Mouse (Mus musculus): ENCODE results near the gene Reln. TPM values are rescaled to one million over a fixed set of nuclear protein-coding genes. Genes with fewer than 3 reads are reported as not detected.

Gene Reln
- 0.89 and 1.6 TPM in 2 replicates for polyA plus RNA-seq (2012)

DNA sequence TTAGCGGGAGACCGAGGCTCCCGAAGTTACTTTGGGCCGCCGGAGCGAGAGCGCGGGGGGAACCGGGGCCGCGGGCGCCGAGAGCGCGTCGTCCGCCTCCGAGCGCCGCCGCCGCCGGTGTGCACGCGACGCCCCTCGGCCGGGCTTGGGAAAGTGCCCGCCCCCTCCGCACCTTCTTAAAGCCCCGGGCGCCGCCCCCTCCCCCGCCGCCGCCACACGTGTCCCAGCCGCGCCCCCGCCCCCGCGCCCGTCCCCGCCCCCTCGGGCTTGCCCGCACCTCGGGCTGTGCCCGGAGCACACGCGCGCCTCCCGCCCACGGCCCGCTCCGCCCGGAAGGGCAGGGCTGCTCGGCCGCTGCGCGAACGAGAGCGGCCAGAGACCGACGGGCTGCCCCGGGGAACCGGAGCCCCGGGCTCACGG is at the start of gene Reln:
Reln (minus strand) TSS at position 147 of the 420 bp plus-strand sequence.
- Histone ChIP-seq H3K4me1 (ENCODE audit: control insufficient read depth) (peaks cover 67% of the 10 kb centered on the region), H3K4me3 (replicated peaks) (peak within 1 kb of the TSS; percentile 82), H3K36me3 (ENCODE audit: control insufficient read depth) (peaks cover 11% of the 10 kb centered on the region), H3K9me3 (ENCODE audit: control insufficient read depth, low read length) (peaks cover 15% of the 10 kb centered on the region; the same call in 1 of the 2 replicates), H3K27me3 (ENCODE audit: control insufficient read depth) (peaks cover 71% of the 10 kb centered on the region)
- TF ChIP-seq TAL1 (IDR thresholded peaks at IDR 0.05; ENCODE audit: low read length) = no peak
- no peak for TF ChIP-seq GATA1 (IDR thresholded peaks at IDR 0.05; ENCODE audit: low read length)

DNA sequence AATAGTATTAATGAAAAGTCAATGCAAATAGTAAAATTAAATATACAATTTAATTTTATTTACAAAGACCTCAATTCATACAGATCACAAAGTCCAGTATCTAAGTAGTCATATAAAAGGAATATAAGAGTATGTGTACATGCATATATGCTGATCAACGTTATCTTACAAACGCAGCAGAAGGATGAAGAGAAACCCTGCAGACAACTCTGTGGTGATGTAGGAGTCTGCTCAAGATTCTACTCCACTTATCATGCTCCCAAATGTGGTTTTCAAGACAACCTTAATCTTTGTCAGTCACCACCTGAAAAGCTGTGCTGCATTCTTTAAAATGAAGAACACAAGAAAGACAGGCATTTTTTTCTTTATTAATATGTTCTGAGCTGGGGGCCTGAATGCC is 44.0 kb upstream of the Reln start:
- peaks cover 10% of the 10 kb centered on the region for H3K4me1 ChIP-seq (ENCODE audit: control insufficient read depth)
- H3K4me3 ChIP-seq (replicated peaks) = no peak overlapping the region
- H3K27me3 ChIP-seq (ENCODE audit: control insufficient read depth) = peaks cover 4% of the 10 kb centered on the region
- H3K9me3 ChIP-seq (ENCODE audit: control insufficient read depth, low read length) = no peaks in the 10 kb centered on the region
- H3K36me3 ChIP-seq (ENCODE audit: control insufficient read depth) = no peaks in the 10 kb centered on the region
- TF ChIP-seq GATA1 (IDR thresholded peaks at IDR 0.05; ENCODE audit: low read length) (no peak), TAL1 (IDR thresholded peaks at IDR 0.05; ENCODE audit: low read length) (no peak)

DNA sequence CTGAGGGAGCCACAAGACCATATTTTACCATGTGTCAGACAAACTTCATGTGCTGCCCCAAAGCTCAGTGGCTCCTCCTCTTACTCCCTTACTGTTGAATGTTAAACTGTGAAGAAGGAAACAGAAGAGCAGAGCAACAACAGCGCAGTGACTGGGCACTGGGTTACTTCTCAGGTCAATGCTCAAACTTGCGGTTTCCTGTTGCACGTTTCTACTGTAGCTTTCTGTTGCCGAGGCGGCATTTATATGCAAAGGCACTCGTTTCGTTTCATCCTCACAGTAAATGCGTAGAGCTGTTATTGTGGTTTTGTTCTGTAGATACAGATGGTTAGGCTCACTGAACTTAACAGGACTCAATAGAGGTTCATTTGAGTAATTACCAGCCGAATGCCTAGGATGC is 16.0 kb upstream of the Reln start:
- no peak overlapping the region for H3K4me3 ChIP-seq (replicated peaks)
- no peak for TF ChIP-seq GATA1 (IDR thresholded peaks at IDR 0.05; ENCODE audit: low read length)
- TF ChIP-seq TAL1 (IDR thresholded peaks at IDR 0.05; ENCODE audit: low read length) = no peak
- H3K27me3 ChIP-seq (ENCODE audit: control insufficient read depth) = peaks cover 10% of the 10 kb centered on the region
- no peaks in the 10 kb centered on the region for H3K9me3 ChIP-seq (ENCODE audit: control insufficient read depth, low read length)
- H3K4me1 ChIP-seq (ENCODE audit: control insufficient read depth) = peaks cover 10% of the 10 kb centered on the region
- no peaks in the 10 kb centered on the region for H3K36me3 ChIP-seq (ENCODE audit: control insufficient read depth)

DNA sequence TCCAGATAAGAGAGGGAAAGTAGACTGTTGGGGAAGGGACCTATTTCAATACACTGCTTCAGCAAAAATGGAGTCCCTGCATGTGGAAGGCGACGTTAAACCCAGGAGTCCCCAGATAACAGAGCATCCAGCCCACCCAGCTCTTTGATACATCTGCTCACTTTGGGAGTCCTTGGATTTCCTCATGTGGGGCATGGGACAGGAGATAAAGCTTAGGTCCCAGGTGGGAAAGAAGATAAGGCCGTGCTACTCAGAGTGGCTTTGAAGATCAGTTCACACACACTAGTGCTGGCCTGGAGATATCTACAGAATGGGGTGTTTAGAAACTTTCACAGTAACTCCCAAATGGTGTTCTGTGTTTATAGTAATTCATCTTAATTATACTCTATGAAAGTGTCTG is 3.9 kb upstream of the Reln start:
- Histone ChIP-seq H3K4me1 (ENCODE audit: control insufficient read depth) (peaks cover 85% of the 10 kb centered on the region), H3K4me3 (replicated peaks) (peak overlapping the region; percentile 21)
- TF ChIP-seq GATA1 (IDR thresholded peaks at IDR 0.05; ENCODE audit: low read length) (peak; percentile 99), TAL1 (IDR thresholded peaks at IDR 0.05; ENCODE audit: low read length) (peak; percentile 98)

DNA sequence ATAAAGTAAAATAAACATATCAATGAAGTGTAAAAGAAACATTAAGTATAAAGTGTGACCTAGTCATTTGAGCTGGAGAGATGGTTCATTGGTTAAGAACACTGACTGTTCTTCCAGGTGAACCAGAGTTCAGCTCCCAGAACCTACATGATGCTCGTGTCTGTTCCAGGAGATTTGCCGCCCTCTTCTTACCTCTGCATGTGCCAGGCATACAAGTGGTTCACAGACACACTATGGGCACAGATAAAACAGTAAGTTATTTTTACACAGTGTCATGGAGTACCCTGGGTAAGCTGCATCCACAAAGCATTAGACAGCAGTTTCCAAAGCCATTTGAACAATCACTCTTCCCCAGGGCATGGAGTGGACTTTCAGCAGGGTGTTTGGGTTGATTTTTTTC is 3.2 kb upstream of the Reln start:
- Histone ChIP-seq H3K36me3 (ENCODE audit: control insufficient read depth) (peaks cover 10% of the 10 kb centered on the region), H3K9me3 (ENCODE audit: control insufficient read depth, low read length) (peaks cover 11% of the 10 kb centered on the region; the same call in 1 of the 2 replicates), H3K27me3 (ENCODE audit: control insufficient read depth) (peaks cover 41% of the 10 kb centered on the region), H3K4me3 (replicated peaks) (peak overlapping the region; percentile 16), H3K4me1 (ENCODE audit: control insufficient read depth) (peaks cover 87% of the 10 kb centered on the region)
- TF ChIP-seq TAL1 (IDR thresholded peaks at IDR 0.05; ENCODE audit: low read length) = peak; percentile 27; the same call in 1 of the 3 replicates
- TF ChIP-seq GATA1 (IDR thresholded peaks at IDR 0.05; ENCODE audit: low read length) = no peak

More for the DNA sequence above, 3.9 kb upstream of the Reln start:
- peaks cover 35% of the 10 kb centered on the region for H3K27me3 ChIP-seq (ENCODE audit: control insufficient read depth)
- peaks cover 9% of the 10 kb centered on the region; the same call in 1 of the 2 replicates for H3K9me3 ChIP-seq (ENCODE audit: control insufficient read depth, low read length)
- peaks cover 10% of the 10 kb centered on the region for H3K36me3 ChIP-seq (ENCODE audit: control insufficient read depth)

DNA sequence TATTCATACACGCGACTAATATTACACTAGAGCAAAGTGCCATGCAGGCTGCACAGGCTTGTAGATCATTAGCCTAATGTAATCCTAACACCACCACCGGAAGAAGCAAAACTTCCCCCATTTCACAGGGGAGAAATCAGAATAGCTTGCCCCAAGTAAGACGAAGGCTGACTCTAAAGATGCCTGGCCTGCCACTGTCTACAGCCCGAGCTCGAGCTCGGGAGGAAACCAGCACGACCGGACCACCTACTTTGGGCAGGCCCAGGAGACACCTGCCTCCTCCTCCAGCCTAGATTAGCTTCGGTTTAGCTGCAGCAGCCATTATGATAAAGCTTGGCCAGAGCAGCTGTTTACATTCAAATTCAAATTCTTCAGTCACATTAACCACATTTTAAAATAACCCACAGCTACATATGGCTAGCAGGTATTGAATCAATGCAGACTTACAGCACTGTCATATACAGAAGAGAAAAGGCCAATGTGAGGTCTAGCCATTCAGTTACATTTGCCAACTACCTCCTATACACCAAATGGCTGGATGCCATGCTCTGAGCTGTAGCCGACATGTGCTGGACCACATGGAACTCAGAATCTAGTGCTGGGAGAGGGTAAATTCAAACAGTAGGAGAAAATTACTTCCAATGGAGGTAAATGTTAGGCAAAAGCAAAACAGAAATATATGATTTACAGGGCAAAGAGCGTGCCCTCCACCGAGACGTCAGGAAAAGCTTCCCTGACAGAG is 1.6 kb upstream of the Reln start:
- peak overlapping the region; percentile 82 for H3K4me3 ChIP-seq (replicated peaks)
- H3K27me3 ChIP-seq (ENCODE audit: control insufficient read depth) = peaks cover 56% of the 10 kb centered on the region
- TF ChIP-seq TAL1 (IDR thresholded peaks at IDR 0.05; ENCODE audit: low read length) (no peak), GATA1 (IDR thresholded peaks at IDR 0.05; ENCODE audit: low read length) (no peak)
- peaks cover 15% of the 10 kb centered on the region; the same call in 1 of the 2 replicates for H3K9me3 ChIP-seq (ENCODE audit: control insufficient read depth, low read length)
- H3K4me1 ChIP-seq (ENCODE audit: control insufficient read depth) = peaks cover 82% of the 10 kb centered on the region
- H3K36me3 ChIP-seq (ENCODE audit: control insufficient read depth) = peaks cover 13% of the 10 kb centered on the region

DNA sequence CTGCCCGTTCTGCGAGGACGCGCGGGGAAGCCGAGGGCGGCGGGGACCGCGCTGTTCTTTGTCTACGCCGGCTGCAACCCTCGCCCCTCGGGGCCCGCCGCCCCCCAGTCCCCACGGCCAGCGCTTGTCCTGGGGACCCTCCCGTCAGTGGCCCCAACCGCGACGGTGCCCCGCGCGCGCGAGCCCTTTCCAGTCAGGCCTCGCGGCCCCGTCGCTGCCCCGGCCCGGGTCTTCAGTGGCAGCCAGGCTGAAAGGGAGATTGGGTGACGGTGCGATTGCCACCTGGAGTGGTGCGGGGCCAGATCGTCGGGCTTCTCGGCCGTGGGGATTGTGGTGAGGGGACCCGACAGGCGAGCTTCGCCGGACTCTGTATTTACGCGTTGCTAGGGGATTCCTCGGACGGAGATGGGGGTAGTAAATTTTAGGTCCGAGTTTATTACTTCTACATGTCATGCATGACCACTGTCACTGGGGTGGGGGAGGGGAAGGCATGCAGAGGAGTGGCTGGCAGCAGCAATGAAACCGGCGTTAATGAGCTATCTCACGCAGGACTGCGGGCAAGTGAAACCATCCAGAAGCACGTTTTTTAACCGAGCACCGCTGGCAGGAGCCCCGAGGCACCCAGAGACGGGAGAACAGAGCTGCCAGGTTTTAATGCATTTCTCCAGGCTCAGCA is 612 bp upstream of the Reln start:
- TF ChIP-seq TAL1 (IDR thresholded peaks at IDR 0.05; ENCODE audit: low read length) (no peak), GATA1 (IDR thresholded peaks at IDR 0.05; ENCODE audit: low read length) (no peak)
- Histone ChIP-seq H3K36me3 (ENCODE audit: control insufficient read depth) (peaks cover 12% of the 10 kb centered on the region), H3K4me1 (ENCODE audit: control insufficient read depth) (peaks cover 72% of the 10 kb centered on the region), H3K4me3 (replicated peaks) (peak overlapping the region; percentile 82), H3K9me3 (ENCODE audit: control insufficient read depth, low read length) (peaks cover 15% of the 10 kb centered on the region; the same call in 1 of the 2 replicates), H3K27me3 (ENCODE audit: control insufficient read depth) (peaks cover 66% of the 10 kb centered on the region)

DNA sequence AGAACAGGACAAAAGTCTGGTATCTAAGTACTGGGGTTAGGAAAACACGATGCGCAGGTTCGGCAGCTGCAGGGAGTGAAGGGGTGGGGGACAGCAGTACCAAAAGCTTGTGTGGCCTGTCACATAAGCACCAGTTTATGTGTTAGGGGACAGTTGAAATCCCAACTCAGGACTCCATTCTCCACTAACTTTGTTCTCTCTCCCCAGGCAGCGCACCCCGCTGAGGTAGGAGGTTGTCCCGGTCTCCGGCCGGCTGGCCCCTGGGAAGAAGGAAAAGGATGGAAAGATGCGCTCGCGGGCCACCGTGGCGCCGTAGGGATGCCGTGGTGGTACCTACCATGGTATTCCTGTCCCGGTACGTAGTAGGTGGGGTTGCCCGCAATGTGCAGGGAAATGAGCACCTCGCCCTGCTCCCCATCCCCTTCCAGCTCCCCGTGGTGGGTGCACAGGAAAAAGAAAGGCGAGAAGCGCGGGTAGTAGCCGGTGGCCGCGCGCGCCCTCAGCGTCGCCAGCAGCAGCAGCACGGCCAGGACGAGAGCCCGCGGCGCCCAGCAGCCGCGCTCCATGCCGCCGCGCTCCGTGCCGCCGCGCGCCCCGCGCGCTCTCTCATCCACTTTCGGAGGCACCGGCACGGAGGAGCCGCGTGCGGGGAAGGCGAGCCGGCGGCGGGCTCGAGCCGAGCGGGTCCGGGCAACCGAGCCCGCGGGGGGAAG is 503 bp downstream of the Reln start:
- TF ChIP-seq GATA1 (IDR thresholded peaks at IDR 0.05; ENCODE audit: low read length) (no peak), TAL1 (IDR thresholded peaks at IDR 0.05; ENCODE audit: low read length) (no peak)
- peaks cover 77% of the 10 kb centered on the region for H3K27me3 ChIP-seq (ENCODE audit: control insufficient read depth)
- peaks cover 11% of the 10 kb centered on the region for H3K36me3 ChIP-seq (ENCODE audit: control insufficient read depth)
- H3K4me3 ChIP-seq (replicated peaks) = peak overlapping the region; percentile 82
- H3K9me3 ChIP-seq (ENCODE audit: control insufficient read depth, low read length) = peaks cover 15% of the 10 kb centered on the region; the same call in 1 of the 2 replicates
- H3K4me1 ChIP-seq (ENCODE audit: control insufficient read depth) = peaks cover 63% of the 10 kb centered on the region

DNA sequence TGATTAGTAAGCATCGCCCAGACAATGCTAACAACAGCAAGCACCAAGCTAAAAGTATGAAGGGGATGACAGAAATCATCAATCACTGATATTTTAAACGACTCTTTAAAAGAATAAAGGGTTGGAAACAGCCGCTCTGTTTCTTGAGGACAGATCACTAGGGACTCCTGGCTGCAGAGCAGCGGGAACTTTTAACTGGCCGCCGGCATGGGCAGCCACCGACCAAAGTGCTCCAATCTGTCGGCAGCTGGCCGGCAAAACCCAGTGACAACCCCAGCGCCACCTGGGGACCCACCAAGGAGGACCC is 1.0 kb downstream of the Reln start:
- Histone ChIP-seq H3K27me3 (ENCODE audit: control insufficient read depth) (peaks cover 82% of the 10 kb centered on the region), H3K36me3 (ENCODE audit: control insufficient read depth) (peaks cover 11% of the 10 kb centered on the region), H3K4me1 (ENCODE audit: control insufficient read depth) (peaks cover 58% of the 10 kb centered on the region), H3K4me3 (replicated peaks) (peak overlapping the region; percentile 82), H3K9me3 (ENCODE audit: control insufficient read depth, low read length) (peaks cover 15% of the 10 kb centered on the region; the same call in 1 of the 2 replicates)
- no peak for TF ChIP-seq GATA1 (IDR thresholded peaks at IDR 0.05; ENCODE audit: low read length)
- TF ChIP-seq TAL1 (IDR thresholded peaks at IDR 0.05; ENCODE audit: low read length) = no peak

Measured in erythroblast, embryonic 14.5 days (primary cell).